Mouse (Mus musculus) CH12.LX (cell line): ENCODE measurements around the gene Gdpd5.

ENCODE experiments used
- CHD1 ChIP-seq: IDR thresholded peaks from 2 replicates; pipeline ENCODE4 v1.6.1; 2012; ENCODE audit warnings: low read depth, low read length, improper control_type of control experiment, inconsistent platforms
- PAX5 ChIP-seq: IDR thresholded peaks from 2 replicates; pipeline ENCODE4 v1.6.1; 2012; ENCODE audit warnings: low read length, inconsistent platforms, mixed read lengths

DNA sequence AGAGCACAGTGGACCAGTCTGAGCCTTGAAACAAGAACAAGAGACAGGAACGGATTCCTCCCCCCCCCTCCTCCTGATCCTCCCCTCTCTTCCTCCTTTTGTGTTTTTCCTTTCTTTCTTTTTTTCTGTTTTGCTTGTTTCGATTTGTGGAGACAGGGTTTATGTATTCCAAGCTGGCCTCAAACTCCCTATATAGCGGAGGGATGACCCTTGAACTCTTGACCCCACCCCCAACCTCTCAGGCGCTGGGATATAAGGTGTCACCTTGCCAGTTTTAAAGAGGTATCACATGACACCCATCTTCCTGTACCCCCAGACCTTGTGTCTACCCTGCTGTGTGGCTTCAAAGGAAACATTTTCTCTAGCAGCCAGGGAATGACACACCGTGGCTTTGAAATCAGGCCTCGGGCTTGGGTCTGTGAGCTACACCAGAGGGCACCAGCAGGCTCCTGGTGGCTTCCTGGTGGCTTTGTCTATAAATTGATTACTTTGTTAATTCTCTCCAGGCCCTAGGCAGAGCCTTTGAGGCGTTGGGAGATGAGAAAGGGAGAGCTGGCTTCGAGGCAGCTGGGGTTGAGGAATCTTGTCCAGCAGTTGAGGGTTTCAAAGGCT lies 20.3 kb upstream of the Gdpd5 start:
- TF ChIP-seq PAX5: no peak
- TF ChIP-seq CHD1: 0 out of 2 replicates have a peak, but pooled peaks have one; percentile 67
